Mouse (Mus musculus): ENCODE measurements at regions not wholly inside any gene's neighbourhood (a gene's known extent, or its start where the extent isn't known, plus 50 kb on each side); places are given as distances from the start of the nearest gene placed in this dataset.

DNA sequence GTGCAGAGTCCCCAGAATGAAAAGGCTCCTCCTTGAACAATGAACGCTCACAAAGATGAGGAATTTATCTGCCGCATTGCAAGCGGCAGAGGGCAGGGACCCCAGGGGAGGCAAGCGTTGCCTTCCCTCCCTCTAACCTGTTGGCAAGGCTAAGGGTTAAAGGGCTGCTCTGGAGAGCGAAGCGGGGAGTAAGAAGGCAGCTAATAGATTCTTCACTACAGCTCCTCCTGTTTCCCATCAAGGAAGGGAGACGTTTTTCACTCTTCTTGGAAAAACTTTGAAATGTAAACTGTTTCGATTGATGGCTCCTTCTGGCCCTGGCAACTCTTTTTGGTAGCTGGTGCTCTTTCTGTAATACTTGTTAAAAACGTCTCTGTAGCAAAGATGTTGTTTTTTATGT, 162.9 kb downstream of the Cetn3 start:
- TF ChIP-seq CTCF (IDR thresholded peaks at IDR 0.05; ENCODE audit: extremely low read depth, insufficient read length, insufficient replicate concordance, low read depth, low read length): no peak
- no peak for TF ChIP-seq POLR2A (IDR thresholded peaks at IDR 0.05; ENCODE audit: low read depth, low read length)

Measured in small intestine, adult 2 months (tissue).